Mouse (Mus musculus) lung, adult 18-20 months (tissue): ENCODE results near the gene 5330417C22Rik.
"Not testable (repeated sequence)": the region's sequence is repeated elsewhere in the genome, so short reads cannot be mapped to it uniquely, and the experiment has no call there.

Experiments
- DNase-seq, 2 experiments: peaks; one replicate each; pipeline ENCODE4 v3.0.0; 2022; ENCODE audit warnings: mixed read lengths in 2 of 2

The 5330417C22Rik gene

DNA sequence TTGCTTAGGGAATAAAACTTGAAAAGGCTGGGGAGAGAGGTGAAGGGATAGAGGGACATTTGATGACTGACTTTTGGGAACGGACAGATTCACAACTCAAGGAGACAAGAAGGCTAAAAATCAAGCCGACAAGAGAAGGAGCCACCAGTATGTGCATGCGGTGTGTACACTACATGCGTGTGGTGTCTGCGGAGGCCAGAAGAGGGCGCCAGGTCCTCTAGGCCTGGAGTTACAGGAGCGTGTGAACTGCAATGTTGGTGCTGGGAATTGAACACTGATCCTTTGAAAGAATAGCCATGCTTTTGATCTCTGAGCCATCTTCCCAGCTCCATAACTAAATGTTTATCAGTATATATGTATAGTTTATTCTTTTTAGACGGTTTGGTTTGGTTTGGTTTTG lies 7.8 kb downstream of the 5330417C22Rik start:
- no peak for DNase-seq

DNA sequence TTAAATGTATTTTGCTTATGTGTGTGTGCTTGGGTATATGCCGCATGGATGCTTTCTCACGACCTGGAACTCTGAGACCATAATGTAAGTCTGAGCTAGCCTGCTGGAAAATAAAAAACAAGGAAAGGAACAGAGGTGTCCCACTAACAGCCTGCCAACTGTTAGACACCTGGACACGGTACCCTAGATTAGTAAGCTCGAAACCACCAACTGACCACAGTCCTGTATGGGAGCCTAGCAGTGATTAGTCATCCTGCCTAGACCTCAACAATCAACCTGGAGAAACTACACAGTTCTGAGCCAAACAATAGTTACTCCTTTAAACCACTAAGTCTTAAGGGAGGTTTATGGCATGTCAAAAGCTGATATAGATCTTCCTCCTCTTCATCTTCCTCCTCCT lies 12.9 kb downstream of the 5330417C22Rik start:
- DNase-seq: no peak

DNA sequence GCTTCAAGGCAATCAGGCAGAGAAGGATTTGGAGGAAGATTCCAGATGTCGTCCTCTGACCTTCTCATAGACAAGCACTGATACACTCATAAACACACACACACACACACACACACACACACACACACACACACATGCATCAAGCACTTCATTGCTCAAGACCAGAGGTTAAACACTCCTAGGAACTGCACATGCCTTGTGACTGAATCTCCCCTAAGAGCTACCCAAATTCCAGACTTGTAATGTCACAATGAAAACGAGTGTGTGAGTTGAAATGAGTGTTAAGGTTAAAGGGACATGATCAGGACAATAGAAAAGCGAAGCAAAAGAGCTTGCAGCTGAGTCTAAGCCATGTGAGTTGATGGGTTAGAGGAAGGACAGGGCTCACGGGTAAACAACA lies 18.1 kb downstream of the 5330417C22Rik start:
- DNase-seq: no peak

DNA sequence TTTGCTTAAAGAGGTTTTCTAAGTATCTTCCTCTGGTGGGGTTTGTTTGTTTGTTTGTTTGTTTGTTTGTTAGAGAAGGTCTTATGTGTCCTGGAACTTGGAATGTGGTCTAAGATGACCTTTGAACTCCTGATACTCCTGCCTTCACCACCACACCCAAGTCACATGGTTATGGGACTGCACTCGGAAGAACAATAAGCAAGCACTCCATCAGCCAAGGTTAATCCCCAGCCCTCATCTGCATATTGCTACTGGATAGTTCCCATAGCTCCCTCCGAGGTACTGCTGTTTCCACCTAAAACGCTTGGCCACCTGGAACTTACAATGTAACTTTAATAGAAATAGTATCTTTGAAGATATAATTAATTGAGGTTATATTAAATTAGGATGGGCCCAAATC lies 22.9 kb downstream of the 5330417C22Rik start:
- no peak for DNase-seq

DNA sequence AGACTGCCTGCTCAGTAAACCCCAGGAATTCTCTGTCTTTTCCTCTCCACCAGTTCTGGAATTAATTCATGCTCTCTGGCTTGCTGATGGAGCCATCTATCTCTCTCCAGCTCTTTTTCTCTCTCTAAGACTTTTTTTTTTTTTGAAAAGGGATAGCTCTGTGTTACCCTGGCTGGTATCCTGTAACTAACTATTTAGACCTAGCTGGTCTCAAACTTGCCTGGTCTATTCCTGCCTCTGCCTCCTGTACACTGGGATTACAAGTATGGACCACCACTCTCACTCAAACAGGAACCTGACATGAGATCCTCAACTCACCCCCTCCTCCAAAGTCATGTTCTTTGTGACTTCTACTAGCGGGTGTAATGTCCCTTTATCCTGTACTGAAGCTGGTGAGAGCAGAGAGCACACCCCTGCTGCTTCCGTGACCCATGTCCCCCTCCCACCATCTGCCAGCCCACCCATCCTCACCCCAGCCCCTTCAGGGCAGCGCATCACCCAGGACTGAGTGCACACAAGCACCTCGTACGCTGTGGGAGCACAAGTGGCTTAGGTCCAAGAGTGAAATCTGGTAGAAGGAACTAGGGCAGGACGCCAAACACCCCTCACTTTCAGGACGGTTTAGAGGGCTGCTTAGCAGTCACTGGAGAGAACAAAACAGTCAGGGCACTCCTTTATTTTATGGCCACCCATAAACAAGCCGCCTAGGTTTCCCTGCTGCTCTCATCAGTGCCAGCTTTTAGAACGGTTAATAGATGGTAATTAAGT lies 25.4 kb downstream of the 5330417C22Rik start:
- DNase-seq: no peak

DNA sequence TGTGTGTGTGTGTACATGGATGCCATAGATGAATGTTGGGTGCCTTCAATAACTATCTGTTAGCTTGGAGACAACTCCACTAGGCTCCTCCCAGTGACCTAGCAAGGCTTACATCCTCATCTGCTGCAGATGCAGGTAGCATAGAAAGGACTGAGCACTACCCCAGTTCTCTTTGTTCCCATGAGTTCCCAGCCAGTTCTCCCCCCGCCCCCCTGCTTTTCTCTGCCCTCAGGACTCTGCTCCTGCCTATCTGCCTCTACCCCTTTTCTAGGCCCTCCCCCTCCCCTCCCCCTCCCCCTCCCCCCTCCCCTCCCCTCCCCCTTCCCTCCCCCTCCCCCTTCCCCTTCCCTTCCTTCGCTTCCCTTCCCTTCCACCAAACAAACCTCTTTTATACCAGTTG lies 26.2 kb downstream of the 5330417C22Rik start:
- no peak for DNase-seq

DNA sequence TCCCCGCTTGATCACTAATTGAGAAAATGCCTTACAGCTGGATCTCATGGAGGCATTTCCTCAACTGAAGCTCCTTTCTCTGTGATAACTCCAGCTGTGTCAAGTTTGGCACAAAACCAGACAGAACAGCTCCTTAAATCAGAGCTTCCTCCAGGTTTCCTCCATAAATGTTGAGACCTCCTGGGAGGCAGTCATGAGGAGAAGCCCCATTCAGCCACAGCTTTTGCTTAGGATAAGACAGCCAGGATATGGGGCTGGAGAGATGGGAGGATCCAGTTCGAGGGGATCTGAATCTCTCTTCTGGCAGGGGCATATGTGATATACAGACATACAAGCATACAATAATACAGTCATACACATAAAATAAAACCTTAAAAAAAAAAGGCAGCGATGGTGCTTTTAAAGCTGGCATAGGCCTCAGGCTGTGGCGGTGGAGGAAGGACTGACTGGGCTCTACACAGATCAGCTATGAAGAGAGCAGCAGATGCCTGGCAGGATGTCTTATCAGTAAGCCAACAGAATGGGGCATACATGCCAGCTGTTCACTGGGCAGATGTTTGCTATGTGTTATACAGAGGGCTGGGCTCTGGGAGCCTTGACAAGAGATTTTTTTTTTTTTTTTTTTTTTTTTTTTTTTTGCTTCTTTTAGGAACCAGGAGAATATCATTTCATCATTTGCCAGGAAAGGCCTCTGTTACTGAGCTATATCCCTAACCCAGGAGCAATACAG lies 27.4 kb downstream of the 5330417C22Rik start:
- DNase-seq: no peak

DNA sequence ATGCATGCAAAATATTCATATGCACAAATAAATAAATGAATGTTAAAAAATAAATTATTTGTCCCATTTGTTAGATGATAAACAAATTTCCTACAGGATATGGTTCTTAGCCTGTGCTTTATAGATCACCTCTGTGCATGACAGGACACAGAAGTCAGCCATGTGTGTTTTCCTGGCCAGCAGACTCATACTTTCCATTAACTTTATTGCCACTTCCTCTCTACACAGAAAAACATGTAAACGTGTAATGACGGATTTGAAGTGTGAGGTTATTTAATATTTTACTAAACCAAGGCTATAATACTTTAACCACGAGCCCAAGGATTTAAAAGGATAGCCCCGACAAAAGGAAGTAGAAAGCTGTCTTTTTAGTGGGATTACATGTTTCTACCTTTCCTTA lies 32.4 kb downstream of the 5330417C22Rik start:
- DNase-seq: no peak

DNA sequence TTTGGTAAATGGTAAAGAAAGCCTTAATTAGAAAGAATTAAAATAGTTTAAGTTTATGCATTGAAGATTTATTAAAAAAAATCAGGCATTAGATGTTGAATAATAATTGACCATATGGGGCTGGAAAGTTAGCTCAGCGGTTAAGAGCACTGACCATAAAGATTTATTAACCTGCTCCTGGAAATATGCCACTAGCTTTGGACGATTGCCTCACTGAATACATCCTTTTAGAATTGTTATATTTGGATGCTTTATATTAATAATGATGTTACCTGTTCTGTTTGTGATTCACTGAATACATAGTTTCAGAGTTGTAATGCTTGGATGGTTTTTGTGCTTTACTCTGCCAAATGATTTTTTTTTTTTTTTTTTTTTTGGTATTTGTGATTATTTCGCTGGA lies 34.9 kb downstream of the 5330417C22Rik start:
- not testable (repeated sequence) for DNase-seq

DNA sequence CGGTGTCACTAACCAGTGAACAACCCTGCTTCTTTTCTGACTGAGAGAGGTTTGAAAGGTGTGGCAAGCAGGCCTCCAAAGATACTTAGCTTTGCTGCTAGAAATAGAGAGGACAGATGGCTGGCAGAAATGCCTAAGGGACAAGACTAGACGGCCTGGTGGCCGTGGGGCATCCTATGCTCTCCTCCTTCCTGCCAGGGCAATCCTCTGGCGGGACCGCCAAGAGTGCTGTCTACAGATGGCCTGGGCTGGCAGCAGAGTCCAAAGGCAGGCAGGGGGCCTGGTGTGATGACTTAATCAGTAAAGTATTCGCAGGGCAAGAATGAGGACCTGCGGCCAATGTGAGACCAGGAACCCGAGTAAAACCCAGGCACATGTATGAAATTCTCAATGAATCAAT lies 36.5 kb downstream of the 5330417C22Rik start:
- no peak for DNase-seq

DNA sequence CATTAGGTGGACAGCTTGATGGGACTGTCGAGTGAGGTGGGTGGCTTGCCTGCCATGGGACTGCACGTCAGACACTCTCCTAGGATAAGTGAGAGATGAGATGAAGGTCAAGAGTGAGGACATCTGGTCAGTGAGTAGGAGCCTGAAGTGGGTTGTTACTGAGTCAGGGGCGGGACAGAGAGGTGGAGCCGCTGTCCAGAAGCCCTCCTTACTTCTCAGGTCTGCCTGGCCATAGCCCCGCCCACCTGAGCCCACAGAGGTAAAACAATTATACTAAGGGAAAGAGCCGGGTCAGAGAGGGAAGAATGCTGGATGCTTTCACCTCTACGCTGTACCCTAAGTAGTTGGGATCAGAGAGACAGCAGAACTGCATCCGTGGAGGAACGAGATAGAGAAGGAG lies 38.7 kb downstream of the 5330417C22Rik start:
- peak; percentile 10 to 21 for DNase-seq

DNA sequence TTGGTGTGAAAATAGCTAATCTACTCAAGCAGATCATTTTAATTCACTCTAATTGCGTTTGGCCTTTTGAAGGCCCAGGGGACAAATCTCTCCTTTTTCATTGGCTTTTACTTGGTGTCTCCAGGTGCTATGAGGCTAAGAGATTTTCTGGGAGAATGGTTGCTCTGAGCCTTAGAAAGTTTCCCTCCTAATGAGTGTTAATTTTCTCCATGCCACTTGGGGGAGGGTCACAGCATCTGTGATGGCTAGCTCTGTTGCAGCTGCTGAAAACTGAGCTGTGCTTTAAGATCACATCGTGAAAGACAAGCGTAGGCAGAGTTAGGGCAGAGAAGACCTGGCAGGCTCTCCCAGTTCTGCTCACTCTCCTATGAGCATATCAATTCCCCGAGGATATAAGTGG lies 40.9 kb downstream of the 5330417C22Rik start:
- no peak for DNase-seq

DNA sequence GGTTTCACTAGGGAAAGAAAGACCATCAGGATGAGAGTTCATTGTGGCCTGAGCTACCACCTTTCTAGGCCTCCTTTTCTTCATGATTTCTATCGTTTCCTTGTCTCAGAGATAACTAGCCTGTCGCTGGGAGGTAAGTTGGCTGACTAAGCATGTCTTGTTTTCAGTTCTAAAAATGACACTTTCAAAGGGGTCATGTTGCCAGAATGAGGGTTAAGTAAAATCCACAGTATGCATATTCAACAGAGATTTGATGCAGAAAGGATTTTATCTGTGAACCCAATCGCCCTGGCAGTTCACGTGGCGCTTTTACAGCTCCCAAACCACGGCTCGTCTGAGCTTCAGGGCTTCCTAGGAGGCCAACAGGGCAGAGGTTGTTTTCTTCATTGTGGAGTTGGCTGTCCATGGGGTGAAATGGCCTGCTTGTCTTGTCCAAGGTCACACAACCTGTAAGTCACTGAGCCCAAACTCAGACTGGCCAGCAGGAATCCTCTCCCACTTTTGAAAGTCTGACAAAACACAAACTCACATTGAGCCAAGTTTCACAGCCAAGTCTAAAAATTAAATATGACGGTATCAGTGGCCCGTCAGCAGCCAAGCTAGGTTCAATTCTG lies 41.4 kb downstream of the 5330417C22Rik start:
- DNase-seq: no peak

DNA sequence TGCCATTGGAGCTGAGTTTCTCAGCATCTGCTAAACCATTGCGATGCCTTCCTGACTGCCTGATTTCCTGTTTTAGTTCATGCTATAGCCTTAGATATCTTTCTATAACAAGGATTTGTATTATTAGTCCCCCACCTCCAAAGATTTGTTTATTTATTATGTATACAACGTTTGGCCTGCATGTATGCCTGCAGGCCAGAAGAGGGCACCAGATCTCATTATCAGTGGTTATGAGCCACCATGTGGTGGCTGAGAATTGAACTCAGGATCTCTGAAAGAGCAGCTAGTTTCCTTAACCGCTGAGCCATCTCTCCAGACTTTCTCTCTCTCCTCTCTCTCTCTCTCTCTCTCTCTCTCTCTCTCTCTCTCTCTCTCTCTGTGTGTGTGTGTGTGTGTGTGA lies 46.4 kb downstream of the 5330417C22Rik start:
- no peak for DNase-seq

DNA sequence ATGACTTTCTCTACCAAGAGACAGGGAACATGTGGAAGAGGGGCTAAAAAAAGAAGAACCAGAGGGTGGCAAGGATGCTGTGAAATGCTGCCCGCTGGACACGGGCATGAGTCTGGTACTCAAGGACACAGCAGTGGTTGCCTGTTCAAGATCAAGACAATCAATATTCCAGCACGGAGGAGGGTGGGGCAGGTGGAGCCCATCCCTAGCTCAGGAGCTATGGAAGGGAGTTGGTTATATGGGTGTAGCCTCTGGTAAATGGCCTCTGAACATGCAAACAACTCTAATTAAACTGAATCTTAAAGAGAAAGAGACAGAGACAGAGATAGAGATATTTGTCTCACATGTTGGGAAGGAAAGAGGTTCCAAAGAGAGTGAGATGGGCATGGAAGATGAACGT lies 51.6 kb downstream of the 5330417C22Rik start:
- DNase-seq: no peak

DNA sequence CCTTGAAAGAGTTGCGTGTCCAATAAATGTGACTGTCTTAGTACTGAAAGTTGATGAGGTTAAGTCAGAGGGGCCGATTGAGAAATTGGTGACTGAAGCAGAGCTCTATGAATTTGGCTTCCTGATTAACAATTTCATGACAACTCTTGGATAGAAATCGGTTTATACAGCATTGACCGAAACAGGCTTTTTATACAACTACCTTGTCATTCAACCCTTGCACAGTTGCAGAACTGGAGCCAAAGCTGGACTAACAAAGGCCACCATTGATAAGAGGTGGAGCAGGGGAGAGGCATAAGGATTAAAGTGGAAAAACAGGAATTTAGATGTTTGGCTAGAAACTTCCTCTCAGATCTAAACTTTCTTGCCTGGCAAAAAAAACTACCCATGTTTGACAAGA lies 57.5 kb downstream of the 5330417C22Rik start:
- no peak for DNase-seq

DNA sequence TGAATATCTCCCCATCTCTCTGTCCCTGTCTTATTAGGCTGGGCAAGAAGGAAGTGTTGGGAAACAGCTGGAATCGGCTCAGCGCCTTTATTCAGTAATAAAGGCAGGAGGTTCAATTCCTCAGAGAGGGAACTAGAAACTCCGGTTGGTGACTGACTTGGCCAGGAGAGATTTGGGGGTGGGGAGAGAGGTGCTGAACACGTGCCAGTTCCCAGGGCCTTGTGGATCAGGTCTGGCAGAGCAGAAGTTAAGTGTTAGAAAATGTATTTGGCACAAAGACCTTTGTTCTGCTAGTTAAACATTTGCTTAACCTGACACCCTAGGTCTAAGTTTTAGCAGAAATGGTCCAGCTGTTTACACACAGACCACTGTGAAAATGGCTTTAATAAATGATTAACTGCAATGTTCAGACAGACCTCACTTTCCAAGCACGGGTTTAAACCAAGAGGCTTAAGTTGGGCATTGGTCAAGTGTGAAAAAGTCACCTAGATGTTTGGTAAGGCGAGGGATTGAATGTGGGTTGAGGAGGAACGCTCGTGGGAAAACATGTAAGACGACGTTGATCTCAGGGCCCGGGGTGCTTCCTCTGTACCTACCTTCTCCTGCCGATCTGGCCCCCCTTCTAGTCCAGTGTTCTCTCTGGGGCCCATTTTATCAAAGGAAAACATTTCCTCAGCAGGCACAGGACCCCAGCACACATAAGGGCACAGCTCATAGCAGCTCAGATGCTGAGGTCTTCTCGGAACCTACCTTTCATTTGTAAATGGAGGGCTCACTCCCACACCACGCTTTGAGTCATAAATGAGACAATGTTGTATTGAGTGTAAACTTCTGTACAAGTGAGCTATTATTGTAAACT lies 59.3 kb downstream of the 5330417C22Rik start:
- peak; percentile 86 to 91 for DNase-seq

DNA sequence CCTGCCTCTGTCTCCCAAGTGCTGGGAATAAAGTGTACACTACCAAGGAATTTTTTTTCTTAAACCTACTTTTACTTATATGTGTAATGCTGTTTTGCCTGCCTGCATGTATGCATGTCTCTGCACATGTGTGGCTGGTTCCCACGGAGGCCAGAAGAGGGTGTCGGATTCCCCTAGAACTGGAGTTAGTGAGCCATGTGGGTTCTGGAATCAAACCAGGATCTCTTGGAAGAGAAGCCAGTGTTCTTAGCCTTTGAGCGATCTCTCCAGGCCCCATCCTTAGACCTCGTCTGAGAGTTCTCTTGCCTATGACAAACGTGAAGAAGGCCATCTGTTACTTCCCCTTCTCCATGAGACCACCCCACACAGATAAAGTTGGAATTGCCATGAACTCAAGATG lies 60.8 kb downstream of the 5330417C22Rik start:
- no peak for DNase-seq

DNA sequence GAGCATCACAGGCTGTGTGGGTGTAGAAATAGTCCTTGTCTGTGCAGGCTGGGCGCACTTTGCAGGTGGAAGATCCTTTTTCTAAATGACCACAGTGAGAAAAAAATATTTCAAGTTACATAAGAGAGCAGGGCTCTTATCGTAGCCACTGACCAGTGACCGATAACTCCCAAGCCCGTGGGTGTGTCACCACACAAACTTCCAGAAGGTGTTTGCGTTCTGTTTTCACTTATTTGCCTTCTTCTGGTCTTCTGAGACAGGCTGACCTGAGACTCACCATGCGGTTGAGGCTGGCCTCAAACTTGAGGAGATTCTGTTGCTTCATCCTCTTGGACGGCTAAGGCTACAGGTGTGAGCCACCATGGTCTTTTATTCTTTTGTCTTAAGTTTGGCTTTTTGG lies 61.4 kb downstream of the 5330417C22Rik start:
- peak in 1 of 2 experiments; percentile 28 for DNase-seq

DNA sequence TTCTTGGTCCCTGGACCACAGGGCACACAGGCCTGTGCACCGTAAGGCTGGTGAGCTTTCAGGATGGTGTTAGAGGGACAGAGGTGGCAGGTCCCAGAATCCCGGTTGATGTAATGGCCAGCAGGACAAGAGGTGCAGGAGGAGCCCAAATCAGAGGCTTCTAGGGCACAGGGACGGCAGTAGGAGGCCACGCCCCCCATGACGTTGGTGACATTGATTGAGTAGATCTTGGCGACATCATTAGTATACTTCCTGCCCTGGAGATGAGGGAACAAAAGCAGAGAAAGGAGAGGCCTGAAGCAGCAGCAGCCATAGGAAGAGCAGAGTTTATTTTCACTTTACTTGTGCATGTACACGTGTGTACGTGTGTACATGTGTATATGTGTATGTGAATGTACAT lies 68.6 kb downstream of the 5330417C22Rik start:
- DNase-seq: peak; percentile 11 to 24

DNA sequence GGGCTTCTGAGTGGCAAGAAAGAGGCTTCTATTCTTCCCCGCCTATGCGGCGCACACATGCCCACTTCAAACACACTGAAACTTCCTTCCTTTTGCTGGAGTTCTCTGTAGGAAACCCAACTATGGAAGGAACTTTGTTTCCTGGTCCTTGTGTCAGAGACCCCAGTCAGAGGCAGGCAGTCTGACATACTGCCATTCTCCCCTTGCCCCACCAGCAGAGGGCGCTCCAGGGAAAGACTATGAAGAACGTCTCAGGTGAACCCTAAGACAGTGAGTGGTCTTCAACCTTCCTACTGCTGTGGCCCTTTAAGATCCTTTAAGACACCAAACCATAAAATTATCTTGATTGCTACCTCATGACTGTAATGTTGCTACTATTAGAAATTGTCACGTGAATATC lies 69.9 kb downstream of the 5330417C22Rik start:
- DNase-seq: peak; percentile 46 to 69

DNA sequence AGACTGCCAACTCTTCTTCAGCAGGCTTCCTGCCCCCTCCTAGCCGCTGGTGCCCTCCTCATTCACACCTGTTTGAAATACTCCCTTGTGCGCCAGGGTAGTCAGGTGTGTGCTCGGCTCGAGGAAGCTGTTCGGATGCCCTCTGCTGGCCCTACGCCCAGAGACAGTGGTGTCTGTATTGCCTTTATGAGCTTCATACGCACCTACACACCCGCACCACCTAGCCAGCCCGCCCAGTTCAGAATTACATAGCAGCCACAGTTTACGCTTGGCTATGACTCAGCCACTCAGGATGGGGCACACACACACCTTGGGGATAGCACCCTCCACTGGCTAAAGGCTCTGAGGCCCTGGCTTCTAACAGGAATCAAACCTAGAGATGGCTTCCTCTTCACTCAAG lies 77.5 kb downstream of the 5330417C22Rik start:
- DNase-seq: peak; percentile 58 to 64

DNA sequence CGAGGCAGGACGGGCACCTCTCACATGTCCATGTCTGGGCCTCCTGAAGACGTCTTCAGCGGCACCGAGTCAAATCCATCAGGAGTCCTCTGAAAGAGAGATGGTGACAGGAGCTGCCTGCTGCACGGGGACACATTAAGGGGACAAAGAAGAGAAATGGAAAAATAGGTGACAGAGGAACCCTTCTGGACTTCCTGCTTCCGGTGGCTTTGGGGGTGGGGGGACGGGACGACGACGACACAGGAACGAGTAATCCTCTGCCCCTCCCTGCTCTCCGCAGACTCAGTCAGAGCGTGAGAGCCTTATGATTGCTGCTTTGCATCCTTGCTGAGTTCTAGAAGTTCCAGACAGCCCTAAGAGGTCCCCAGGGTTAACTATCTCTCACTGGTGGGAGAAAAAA lies 78.0 kb downstream of the 5330417C22Rik start:
- DNase-seq: no peak
